Mouse (Mus musculus) CD4-positive, CD25-positive, alpha-beta regulatory T cell, adult 2 months (primary cell): Measurements from ENCODE around the gene Iars2.
A peak's percentile ranks its signal among the peaks of the same experiment; 100 is the strongest.
"Not testable (repeated sequence)": the region's sequence is repeated elsewhere in the genome, so short reads cannot be mapped to it uniquely, and the experiment has no call there.

Experiments used
- DNase-seq: peaks from one replicate; pipeline ENCODE4 v3.0.0-alpha.2; 2012; ENCODE audit warnings: low read depth, low spot score

The Iars2 gene

DNA sequence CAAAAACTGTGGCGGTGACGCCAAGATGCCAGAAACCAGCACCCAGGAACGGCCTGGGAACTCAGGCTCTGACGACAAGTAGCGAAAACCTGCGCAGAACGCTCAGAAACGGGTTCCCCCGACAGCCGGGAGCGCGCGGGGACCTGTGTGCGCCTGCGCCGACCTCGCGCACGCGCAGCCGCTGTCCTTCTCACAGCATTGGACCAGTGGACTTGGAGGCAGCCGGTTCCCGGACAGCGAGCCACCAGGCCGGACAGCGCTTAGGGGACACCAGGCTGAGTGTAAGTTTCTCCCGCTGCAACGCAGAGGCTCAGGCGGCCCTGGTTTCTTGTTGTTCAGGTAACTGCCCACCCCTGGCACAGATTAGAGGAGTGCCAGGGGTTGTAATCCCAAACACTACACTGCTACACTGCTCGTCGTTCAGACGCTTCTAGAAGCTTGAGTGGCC lies 2.8 kb upstream of the Iars2 start, which contains the start of gene Bpnt1:
Gene Bpnt1 (plus strand): TSS at position 167 of the 448 bp plus-strand sequence.
- DNase-seq = peak; percentile 93

DNA sequence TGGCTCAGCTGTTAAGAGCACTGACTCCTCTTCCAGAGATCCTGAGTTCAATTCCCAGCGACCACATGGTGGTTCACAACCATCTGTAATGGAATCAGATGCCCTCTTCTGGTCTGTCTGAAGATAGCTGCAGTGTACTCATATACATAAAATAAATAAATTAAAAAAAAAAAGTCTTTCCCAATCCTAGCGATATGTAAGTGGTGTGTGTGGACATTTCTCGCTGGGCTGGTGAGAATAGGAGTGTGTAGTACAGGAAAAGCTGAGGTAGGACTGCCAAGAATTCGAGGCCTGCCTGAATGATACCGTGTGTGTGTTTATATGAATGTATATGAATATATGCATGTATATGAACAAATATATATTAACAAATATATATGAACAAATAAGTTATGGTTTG lies 2.2 kb upstream of the Iars2 start:
- peak; percentile 6 for DNase-seq

DNA sequence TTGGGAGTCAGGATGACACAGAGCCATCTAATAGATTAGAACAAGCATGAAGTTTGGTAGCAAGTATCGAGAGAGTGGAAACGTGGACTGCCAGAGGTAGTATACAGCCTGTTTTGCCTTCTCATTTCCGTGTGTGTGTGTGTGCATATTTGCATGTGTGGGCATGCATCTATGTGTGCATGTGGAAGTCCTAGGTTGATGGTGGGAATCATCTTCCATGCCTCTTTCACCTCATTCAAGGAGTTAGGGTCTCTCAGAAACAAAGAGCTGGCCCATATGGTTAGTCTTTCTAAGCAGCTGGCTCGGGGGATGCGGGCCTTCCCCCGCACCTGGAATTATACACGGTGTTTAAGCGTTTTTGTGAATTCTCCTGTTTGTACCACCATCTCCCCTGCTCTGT lies 655 bp upstream of the Iars2 start:
- peak; percentile 8 for DNase-seq

DNA sequence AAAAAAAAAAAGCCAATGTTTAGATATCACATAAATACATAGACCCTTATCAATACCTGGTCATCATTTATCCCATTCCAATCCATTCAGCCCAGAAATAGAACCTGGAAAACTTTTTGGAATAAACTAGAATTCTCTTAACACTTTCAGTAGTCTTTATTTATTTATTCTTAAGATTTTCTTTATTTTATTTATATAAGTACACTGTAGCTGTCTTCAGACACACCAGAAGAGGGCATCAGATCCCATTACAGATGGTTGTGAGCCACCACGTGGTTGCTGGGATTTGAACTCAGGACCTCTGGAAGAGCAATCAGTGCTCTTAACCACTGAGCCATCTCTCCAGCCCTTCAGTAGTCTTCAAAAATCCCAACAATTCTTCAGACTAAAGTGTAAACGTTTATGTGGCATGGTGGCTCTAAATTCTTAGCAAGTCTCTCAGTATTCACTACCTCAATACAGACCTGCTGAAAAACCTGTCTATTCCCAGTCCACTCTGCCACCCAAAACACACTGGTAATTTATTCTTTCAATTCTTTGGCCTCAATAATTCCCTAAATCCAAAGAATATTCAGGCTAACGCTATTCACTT lies 1.3 kb downstream of the Iars2 start:
- DNase-seq = not testable (repeated sequence)

DNA sequence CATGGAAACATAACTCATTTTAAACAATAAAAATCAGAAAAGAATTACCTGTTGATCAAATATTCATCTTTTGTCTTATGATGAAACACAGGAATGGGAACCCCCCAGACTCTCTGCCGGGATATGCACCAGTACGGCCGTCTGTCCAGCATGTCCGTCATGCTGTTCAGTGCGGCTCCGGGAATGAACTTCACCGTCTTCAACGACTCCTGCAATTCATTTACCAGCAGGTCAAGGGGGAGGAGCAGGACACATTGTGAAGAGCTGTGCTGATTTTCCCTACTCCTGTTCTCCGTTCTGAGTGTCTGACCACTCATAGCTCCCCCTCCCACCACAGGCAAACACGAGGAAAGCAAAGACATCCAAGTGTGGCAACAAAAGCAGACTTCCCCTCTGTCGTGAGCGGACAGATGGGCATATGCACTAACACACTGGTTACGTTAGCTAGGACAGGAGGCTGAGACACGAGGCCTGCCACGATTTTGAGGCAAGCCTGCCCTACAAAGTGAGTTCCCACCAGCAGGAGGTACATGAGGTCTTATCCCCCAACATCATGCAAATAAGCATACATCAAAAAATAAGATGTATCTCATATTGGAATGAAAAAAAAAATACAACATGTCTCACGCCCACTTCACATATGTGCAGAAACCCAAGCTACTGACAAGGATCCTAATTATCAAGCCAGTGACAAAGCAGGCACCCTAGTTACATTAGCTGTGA lies 13.2 kb downstream of the Iars2 start:
- no peak for DNase-seq

DNA sequence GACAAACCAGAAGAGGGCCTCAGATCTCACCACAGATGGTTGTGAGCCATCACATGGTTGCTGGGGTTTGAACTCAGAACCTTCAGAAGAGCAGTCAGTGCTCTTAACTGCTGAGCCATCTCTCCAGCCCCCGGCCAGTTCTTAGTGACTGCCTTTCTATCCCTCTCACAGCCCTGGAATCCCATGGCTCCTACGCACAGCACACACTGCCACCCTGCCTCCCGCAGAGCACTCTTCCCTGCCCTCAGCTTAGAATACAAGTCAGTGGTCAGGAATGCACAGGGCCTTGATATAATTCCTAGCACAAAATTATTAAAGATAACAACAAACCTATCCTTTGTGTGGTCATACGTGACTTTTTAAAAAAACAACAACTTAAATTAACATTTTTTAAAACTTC lies 14.7 kb downstream of the Iars2 start:
- no peak for DNase-seq

DNA sequence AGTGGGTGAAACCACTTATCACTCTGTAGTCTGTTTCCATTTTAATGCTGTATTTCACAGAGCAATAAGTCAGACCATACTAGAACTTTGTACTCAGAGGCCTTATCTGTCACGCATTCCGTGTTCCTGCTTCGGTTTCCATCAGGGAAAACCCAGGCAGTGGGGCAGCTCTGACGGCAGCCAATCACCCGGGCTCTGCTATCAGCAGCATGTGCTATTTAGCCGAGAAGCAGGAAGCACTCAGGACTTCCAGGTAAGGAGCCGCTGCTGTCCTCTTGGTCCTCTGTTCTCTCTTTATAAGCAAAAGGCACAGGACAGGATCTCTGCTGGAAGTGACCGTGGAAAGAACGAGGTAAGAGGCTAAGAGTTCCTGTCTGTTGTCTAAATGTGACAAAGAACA lies 17.2 kb downstream of the Iars2 start:
- DNase-seq = no peak

DNA sequence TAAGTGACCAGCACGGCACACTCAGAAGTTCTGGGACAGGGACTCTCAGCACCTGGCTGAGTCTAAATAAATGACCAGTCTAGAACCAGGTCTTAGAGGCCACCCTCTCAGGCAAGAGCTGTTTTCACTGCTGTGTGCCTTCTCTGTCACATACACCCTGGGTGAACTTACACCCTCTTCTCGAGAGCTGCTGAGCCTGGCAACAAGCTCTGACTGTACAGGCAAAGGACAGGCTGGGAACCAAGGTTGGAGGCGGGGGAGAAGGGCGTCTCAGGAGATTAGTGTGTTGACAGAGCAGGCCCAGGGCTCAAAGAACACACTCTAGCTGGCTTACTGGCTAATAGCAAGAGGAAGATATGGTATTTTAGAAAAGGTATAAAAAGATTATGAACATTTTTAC lies 20.3 kb downstream of the Iars2 start:
- no peak for DNase-seq

DNA sequence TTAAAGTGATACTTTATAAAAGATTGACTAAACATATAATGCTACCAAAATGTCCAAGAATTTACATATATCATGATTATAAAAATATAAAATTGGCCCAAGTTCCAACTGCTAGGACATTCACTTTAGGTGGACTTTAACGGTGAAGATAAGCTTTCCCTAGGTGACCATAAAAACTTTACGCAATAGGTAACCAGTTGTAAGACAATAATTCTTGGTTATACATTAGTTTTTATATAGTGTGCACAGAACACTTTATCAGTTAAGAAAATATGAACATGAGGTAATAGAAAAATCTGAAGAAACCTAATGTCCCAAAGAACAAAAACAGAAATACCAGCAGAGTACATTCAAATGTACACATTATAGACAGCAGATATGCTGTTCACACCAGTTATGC lies 20.9 kb downstream of the Iars2 start:
- no peak for DNase-seq

DNA sequence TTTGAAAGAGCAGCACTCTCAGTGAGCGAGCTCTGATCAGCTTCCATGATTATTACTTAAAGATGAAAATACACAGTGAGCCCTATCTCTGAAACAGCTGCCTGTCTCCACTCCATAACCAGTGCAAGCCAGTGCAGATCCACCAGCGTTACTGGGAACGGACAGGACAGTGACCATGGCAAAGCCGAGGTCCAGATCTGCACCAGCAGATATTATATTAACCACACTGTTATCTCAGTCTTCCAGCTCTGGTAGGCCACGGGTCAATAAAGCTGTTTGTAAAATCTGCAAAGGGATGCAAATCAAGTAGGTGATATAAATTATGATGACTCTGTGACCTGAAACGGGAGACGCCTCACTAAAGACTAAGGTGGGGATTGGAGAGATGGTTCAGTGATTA lies 21.6 kb downstream of the Iars2 start:
- no peak for DNase-seq

DNA sequence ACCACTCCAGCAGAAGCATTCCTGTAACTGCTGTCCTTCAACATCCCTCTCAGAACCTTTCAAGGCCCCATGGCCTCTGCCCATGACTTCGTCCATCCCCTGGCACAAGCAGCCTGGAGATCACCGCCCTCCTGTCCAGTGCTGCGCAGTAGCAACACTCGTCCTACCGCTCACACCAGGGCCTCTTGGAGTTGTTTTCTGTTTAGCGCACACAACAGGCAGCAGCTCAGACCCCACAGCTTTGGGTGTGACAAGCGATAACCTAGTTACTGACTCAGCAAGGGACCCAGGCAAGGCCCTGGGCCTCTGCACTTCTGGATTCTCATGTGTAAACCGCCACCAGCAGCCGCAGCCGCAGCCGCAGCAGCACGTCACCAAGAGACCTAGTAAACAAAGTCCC lies 22.4 kb downstream of the Iars2 start:
- DNase-seq = no peak

DNA sequence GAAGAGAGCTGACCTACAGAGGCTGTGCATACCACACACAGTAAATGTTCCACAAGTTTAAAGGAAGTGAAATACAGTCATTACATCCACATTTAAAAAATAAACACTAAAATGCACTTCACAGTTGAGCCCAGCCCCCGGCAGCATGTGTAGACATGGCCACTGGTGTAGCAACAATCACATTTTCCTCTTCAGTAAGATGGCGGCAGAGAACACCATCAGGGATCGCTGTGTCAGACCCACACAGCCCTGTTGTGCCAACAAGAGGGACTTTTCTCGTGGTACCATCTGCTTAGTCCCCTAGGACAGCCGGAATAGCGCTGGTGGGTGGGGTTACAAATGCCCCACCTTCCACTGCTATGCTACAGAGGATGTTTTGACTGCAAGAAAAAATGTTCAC lies 26.4 kb downstream of the Iars2 start:
- no peak for DNase-seq

DNA sequence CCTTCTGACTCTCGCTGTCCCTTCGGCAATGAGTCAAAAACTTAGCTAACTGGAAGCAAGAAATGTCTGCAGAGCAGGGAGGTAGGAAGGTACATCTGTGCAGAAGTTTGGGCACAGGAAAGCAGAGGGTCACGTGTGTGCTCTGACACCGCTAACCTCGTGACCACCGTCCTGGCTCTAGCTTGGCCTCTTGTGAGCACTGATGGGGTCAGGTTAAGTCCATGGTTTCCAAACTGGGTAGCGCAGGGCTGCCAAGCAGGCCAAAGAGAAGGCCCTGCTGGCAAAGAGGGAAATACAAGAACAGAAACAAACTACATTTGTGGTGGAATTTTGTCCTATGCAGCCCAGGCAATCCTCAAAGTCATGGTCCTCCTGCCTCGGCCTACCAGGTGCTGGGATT lies 30.7 kb downstream of the Iars2 start:
- no peak for DNase-seq

DNA sequence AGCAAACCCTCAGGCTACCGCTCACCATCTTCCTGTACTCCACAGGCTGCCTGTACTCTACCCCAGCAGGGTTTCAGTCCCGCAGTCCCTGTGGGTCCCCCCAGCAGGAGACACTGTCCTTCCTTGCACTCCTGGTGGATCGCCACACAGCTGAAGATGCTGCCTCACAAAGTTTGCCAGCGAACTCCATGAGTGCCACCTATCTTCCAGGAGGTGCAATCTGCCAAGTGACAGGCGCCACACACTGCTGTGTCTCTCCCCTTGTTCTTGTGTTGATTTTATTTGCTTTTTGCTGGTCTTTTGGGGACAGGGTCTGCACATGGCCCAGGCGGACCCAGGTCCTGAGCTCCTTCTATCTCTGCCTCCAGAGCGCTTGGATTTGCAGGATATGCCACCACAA lies 32.3 kb downstream of the Iars2 start:
- DNase-seq = no peak

DNA sequence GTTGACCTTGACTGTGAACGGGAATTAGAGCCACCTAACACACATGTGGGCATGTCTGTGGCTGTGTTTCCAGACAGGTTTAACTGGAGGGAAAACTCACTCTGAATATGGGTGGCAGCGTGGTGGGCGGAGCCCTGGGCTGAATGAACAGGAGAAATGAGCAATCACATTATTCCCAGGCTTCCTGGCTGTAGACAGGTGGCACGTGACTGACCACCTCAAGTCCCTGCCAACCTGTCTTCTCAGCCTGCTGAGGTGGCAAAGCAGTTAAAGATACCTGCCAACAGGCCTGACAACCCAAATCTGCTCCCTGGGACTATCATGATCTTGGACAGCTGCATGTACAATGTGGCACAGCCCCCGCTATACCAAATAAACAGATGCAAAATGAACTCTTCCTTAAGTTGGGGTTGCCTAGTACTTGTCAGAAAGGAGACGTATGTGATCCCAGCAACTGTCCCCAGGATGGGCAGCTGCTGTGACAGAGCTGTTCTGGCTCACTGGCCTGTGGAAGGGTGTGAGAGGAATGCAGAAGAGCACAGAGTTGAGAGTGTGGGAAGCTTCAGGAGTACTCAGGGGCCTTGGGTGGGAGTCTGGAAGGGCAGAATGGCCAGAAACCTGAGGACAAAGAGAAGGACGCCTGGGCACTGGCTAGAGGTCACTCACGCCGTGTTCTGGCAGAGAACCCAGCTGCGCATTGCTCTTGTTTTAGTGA lies 36.4 kb downstream of the Iars2 start:
- no peak for DNase-seq

DNA sequence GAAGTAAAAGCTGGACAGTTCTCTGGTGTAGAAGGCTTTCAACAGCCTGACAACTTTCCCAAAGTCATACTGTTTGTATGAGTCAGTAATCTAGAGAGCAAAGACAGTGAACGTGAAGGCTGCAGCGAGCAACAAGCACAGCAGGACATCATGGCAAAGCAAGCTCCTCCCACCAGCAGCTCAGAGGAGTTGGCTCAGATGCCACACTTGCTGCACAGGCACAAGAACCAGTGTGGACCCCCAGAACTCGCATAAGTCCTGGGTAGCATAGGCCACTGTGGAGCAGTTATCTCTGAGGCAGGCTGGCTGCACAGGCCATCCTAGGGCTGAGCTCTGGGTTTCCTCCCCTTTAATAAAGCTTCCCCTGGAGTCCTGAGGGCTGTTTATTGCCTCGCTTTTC lies 37.9 kb downstream of the Iars2 start:
- no peak for DNase-seq

DNA sequence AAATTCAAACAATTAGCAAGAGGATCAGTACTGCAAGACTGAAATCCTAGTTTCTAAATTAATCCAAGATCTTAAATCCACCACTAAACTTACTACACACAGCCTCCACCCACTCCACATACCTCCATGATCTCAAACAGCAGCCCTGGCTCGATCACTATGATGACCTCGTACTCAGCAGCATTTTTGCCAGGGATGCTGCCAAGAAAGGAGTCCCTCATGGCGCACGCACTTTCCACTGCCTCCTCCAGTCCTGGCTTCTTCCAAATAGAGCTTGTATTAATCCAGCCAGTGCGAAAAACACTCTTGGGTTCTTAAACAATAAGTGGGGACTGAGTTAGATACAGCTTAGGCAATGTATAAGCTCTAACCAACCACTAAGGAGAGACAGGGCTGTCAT lies 40.0 kb downstream of the Iars2 start:
- no peak for DNase-seq

DNA sequence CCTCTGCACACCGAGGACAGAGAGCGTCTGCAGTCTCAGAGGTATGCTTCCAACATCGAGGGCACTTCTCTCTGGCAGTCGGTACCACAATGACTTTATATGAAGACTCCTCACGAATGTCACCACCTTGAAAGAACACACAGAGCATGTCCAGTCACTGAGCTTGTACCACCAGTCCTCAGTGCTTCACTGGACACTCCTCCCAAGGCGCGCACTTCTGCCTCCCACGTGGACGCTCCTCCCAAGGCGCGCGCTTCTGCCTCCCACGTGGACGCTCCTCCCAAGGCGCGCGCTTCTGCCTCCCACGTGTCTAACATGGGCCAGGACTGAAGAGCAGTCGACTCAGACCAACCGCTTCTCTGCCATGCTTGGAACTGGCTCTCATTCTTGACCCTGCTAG lies 42.1 kb downstream of the Iars2 start:
- no peak for DNase-seq

DNA sequence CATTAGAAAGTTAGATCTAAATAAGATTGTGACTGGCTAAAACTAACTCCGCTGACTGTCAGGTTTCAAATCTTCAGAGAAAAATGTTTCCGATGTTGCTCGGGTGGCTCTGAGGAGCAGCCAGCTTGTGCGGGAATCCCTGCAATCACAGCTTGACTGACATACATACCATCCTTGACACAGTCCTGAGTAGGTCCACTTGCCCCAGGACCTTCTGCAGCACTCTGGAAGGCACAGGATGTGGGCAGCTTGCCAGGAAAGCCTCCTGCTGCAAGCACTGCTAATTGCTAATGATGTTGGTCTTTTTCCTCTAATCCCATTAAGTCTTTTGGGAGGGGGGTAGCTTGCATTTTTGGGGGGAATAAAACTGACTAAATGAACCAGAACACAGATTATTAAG lies 44.0 kb downstream of the Iars2 start:
- no peak for DNase-seq

DNA sequence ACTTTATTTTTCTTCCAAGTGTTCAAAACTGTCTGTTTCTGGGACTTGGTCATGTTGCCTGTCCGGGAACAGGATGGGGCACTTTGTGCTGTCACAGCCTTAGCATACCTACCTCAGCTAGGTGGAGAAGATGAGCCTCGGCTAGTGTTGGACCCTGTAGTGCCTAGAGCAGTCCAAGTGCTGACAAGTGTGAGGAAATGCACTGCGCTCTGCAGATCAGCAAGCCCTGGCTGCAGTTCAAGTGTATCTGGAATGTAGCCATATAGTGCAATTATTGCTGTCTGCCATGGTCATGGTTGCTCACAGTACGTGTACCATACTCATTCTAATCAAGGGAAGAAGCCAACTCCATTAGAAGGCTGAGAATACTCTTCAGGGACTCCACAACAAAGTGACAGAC lies 44.5 kb downstream of the Iars2 start:
- no peak for DNase-seq

DNA sequence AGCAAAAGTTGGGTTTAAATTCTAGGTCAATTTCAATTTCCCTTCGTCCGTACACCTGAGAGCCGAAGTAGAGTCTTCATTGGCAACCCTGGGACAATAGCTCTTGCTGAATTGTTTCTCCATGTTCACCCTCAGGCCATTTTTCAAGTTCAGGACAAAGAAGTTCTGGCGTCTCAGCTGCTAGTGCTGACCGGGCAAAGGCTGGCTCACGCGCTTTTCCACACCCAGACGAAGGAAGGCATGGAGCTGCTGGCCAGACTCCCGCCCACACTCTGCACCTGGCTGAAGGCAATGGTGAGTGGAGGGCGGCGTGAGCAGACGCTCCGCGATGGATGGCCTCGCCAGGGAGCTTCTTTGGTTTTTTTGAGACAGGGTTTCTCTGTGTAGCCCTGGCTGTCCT lies 45.9 kb downstream of the Iars2 start:
- DNase-seq = no peak

DNA sequence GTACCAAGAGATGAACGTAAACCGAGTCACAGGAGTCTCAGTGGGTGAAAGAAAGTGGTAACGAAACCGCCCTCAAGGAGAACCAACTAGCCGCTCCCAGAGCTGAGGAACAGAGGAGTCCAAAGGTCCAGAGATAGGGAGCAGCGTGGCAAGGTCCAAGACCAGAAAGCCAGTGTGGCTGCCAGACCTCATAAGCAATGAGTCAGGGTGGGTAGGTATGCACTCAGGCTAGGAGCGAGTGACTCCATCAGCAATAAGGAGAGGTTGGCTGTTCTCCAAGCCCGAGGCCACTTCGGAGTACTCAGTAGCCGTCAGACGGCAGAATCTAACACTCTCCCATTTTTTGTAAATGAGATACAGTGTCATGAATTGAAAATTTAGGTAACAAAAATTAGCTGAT lies 46.4 kb downstream of the Iars2 start:
- no peak for DNase-seq

DNA sequence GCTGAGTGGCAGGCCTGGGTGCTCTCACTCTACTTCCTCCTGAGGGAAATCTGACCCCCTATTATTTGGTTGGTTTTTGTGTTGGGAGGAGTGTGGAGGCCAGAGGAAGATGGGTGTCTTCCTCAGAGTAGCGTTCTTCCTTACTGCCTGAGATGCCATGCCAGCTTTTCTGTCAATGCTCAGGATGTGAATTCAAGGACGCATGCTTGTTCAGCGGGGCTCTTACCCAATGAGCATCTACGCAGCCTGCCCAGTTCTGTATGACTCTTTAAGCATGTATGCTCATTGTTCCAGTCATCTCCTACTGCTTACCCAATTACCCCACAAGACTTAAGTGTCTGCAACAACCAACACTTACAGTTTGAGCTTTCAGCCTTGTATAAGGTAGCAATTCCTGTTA lies 48.6 kb downstream of the Iars2 start:
- DNase-seq = no peak
